Mouse (Mus musculus): ENCODE data around the gene Cxcl13. TPM values are rescaled to one million over a fixed set of nuclear protein-coding genes. Genes with fewer than 3 reads are reported as not detected.

Gene Cxcl13
- total RNA-seq (2015) (not detected in 2 replicates), total RNA-seq (2017) (not detected in 2 replicates)

- no peak for ATAC-seq (replicated peaks; ENCODE audit: poor library complexity)
Observed at GRCm38 (mm10) chr5:95956651-95957050, at the start of gene Cxcl13. Gene Cxcl13, plus strand, starts transcription at chr5:95956951.

DNA sequence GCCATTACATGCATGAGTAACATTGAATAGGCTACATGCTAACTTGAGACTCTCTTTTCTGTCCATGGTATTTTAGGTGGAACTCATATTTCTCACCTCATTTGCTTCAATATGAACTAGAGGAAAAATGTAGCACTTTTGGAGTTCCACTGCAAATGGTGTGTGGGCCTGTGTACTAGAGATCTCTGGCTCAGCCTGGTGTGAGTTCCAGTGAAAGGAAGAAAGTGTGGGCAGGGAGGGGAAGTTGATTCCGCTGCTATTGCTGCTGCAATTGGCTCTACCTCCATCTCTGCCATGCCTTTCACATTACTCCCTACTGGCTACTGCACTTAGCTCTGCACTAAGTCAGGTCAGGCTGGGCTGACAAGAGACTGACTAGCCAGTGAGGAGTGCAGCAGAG, 45.7 kb upstream of the Cxcl13 start:
- no peak for ATAC-seq (replicated peaks; ENCODE audit: poor library complexity)

GRCm38 (mm10) chr5:95918491-95918890, 38.3 kb upstream of the Cxcl13 start:
- no peak for ATAC-seq (replicated peaks; ENCODE audit: poor library complexity)

DNA sequence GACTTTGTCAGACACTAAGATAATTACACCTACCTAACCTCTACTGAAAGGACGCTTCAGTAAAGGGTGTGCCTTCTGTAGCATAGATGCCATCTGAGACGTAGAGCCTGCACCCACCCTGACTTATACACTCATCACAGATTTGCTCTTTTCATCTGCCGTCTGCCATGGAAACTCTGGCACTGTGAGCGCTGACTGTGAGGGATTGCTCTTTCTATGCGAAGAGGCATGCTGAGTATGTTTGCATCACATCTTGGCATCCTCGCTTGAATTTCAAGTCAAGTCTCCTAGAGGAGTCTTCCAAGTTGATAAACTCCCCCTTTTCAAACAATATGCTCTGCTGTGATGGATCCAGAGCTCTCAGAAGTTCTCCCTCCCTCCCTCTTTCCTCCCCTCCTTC, 32.7 kb upstream of the Cxcl13 start:
- ATAC-seq (replicated peaks; ENCODE audit: poor library complexity) = no peak

DNA sequence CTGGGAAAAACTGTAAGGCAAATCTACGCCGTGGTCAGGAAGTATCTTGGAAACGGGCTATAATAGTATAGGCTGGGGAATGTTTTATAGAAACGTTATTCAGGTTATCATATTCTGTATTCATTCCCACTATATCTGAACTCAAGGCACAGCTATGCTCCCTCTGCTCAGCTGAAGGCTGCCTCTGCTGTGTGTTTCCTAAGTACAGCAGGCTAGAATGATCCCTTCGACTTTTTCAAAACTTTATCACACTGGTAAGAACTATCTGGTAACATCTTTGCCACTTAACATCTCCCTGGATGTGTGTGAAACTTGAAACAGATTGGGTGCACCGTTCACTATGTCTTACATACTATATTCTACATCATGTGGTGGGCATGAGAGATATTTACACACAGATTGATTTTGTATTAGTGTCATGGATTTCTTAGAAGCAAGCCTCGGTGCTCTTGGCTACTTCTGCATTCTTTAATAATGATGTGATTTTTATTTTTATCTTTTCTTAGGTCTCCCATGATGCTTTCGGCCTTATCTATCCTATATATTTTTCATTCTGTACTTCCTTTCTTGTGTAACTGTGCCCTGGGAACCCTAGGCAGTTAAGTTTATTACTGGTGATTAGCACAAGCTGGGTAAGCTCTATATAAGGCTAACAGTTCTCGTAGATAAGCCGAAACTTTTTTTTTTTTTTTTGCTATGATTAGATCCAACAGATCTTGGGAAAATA, 31.4 kb upstream of the Cxcl13 start:
- no peak for ATAC-seq (replicated peaks; ENCODE audit: poor library complexity)

DNA sequence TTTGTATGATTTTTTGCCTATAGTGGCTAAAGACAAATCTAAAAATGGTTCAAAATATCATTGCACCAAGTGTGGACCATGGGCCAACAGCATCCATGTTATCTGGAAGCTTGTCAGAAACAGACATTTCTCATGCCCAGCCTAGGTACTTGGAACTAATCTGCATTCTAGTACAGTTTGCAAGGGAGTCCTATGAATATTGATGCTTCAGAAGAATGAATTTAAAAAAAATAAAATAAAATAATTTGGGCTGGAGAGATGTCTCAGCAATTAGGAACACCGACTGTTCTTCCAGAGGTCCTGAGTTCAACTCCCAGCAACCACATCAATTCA, 30.9 kb upstream of the Cxcl13 start:
- no peak for ATAC-seq (replicated peaks; ENCODE audit: poor library complexity)

DNA sequence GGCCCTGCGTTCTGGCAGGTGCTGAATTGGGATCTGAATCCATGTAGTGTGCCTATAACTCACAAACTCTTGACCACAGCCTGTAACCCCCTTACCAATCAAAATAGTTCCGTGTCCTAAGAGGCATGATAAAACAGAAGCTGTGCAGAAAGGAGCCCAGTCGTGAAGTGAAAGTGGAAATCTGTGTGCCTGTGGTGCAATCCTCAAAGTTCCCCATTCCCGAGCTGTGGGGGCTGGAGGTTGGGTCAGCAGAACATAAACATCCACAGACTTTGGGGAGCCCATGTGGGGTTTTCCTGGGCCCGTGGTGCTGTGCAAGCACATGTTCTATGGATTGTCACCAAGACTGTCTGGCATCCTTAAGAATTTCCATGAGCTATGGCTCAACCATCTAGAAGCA, 21.7 kb upstream of the Cxcl13 start:
- ATAC-seq (replicated peaks; ENCODE audit: poor library complexity) = 0 out of 2 replicates have a peak, but pooled peaks have one; percentile 23

GRCm38 (mm10) chr5:95936068-95936467, 20.7 kb upstream of the Cxcl13 start:
- no peak for ATAC-seq (replicated peaks; ENCODE audit: poor library complexity)

- ATAC-seq (replicated peaks; ENCODE audit: poor library complexity) = no peak
Observed at GRCm38 (mm10) chr5:95937129-95937528, 19.6 kb upstream of the Cxcl13 start.

- no peak for ATAC-seq (replicated peaks; ENCODE audit: poor library complexity)
Observed at GRCm38 (mm10) chr5:95938044-95938625, 18.6 kb upstream of the Cxcl13 start.

DNA sequence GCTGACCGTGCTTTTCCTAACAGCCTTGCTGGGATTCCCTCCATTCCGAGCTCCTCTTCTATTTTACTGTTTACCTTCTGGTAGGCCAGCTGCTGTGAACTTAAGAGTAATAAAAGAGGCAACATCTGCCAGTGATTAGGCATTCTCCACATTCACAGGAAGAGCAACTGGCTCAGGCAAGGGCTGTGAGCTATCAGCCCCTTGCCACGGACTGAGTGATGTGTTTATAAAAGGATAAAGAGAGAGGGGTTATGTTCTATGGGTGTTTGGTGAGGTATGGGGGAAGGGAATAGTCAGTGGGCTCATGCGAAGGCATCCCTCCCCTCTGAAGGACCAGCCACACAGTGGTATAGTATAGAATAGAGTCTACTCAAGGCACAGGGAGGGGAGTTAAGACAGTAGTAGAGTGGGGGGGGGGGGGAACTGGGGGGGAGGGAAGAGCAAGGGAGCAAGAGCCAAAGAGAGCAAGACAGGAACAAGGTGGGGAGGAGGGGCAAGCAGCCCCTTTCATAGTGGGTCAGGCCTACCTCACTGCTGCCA, 16.0 kb upstream of the Cxcl13 start:
- ATAC-seq (replicated peaks; ENCODE audit: poor library complexity) = no peak

DNA sequence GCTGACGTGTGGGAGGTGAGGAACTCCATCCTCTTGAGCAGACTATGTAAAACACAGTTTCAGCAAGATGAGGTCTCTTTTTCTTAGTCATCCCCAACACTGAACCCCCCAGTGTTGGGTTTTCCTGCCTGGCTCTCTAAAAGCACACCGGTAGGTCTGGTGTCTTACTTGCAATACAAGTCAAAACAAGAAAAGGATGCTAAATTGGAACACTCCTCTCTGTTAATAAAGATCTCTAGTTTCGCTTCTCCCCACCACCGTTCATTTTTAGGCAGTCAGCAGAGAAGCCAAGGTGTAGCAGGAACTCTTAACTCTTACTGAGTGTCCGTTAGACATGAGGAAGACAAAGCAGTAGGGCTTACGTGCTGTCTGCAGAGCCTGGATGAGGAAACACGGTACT, 15.2 kb upstream of the Cxcl13 start:
- ATAC-seq (replicated peaks; ENCODE audit: poor library complexity) = no peak

- ATAC-seq (replicated peaks; ENCODE audit: poor library complexity) = no peak
Observed at GRCm38 (mm10) chr5:95945120-95945519, 11.6 kb upstream of the Cxcl13 start.

DNA sequence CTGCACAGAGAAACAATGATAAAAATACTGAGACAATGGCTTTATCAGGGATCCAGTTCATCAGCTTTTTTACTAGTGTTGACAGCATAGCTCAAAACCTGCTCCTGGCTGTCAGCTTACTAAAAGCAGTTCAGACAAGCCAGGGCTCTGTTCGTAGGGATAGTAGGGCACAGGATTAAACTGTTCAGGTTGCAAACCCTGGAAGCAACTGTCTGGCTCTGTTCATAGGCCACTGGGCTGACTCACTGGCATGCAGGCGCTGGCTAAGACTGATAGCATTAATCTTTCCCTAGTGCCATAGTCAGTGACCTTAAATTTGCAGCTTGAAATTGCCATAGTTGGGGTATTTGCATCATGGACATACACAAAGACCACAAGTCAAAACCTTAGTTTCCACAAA, 10.4 kb upstream of the Cxcl13 start:
- no peak for ATAC-seq (replicated peaks; ENCODE audit: poor library complexity)

DNA sequence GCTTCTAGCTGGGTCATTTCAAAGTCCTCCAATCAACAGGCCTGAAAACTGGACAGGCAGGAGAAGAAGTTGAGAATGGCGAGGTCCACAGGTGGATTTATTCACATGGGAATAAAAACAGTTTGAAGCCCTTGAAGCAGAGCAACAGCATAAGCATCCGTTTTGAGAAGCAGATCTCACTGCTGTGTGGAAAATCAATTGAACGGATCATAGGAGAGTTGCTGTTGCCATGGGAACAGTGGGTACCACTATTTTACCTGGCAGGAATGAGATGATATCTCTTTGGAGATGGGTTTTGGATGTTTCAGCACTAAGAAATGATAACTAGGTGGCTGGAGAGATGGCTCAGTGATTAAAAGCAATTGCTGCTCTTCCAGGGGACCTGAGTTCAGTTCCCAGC, 8.1 kb upstream of the Cxcl13 start:
- no peak for ATAC-seq (replicated peaks; ENCODE audit: poor library complexity)

GRCm38 (mm10) chr5:95949946-95950701, 6.6 kb upstream of the Cxcl13 start:
- ATAC-seq (replicated peaks; ENCODE audit: poor library complexity) = peak; percentile 79

GRCm38 (mm10) chr5:95964940-95965339, 8.2 kb downstream of the Cxcl13 start:
- no peak for ATAC-seq (replicated peaks; ENCODE audit: poor library complexity)

DNA sequence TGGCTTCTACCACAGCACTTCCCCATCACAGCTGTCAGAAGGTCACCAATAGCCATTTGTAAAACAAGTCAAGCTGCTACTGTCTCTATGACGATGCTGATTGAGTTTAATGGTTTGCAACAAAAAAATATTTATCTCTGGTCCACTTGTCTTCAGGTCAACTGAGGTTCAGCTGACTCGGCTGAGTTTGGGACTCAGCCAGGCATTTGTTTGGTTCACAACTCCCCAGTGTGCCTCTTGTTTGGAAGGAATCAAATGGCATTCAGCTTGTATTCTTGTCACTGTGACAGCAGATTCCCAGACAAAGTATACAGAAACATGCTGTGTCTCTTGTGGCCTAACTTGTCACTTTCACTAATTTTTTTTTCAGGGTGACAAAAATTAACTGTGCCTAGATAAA, 9.9 kb downstream of the Cxcl13 start:
- ATAC-seq (replicated peaks; ENCODE audit: poor library complexity) = no peak

DNA sequence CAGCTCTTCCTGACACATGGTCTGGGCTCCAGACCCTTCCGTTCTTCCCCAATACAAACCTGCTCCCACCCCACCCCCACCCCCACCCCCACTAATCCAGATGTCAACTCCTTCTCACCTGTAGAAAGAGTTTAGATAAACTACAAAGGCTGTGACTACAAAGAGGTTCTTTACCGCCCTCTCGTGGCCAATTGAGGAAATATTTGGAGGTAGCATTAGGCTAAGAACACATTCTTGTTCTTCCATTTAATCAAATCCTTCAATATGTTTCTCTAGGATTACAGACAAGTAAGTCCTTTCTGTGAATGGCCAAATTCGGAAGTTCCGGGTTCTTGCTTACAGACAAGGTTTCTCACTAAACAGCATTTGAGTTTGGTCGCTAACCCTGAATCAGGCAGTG, 14.1 kb downstream of the Cxcl13 start:
- peak; percentile 60; the same call in 1 of the 2 replicates for ATAC-seq (replicated peaks; ENCODE audit: poor library complexity)

DNA sequence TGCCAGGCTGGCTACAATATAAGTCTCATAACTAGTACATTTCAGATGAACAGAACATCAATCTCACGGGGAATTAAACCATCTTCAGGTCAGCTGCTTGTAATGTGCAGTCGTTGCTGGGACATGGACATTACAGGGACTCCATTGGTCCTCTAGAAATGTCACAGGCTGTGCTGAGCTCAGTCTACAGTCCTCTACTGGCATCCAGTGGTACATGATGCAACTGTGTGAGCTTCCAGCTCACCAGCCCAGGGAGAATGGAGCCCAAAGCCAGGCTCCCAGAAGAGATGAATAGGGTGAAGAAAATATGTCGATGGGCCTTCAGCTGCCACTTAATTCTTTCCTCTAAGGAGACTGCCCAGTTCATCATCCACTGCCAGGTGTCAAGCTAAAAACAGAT, 15.5 kb downstream of the Cxcl13 start:
- ATAC-seq (replicated peaks; ENCODE audit: poor library complexity) = no peak

DNA sequence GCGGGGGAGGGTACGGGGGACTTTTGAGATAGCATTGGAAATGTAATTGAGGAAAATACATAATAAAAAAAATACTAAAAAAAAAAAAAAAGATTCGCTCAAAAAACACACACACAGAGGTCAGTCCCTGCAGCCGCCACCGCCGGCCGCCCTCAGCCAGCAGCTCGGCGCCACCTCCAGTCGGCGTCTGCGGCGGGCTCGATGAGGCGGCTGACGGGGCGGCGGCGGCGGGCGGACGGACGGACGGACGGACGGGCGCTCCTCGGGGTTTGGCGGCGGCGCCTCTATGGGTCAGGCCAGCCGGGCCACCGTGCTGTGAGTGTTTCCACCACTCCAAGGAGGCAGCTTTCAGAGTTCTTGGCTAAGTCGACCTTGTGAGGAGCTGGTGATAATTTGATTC, 17.1 kb downstream of the Cxcl13 start:
- ATAC-seq (replicated peaks; ENCODE audit: poor library complexity) = 0 out of 2 replicates have a peak, but pooled peaks have one; percentile 39

DNA sequence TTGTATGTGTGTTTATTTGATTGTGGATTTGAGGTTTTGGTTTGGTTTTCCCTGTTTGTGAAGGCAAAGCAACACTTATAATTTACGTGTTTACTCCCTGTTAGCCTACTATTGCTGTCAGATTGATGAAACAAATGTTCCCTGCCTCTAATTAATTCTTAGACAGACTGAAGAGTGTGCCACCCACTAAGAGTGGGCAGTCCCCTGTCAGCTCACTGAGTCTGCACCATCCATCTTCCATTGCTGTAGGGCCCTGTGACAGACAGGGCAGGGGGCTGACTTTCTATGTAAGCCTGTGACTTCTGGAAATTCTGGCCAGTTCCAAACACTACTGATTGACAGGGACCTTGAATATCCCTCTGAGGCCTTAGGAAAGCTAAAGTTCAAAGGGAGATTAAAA, 19.5 kb downstream of the Cxcl13 start:
- no peak for ATAC-seq (replicated peaks; ENCODE audit: poor library complexity)

Measured in megakaryocyte progenitor cell, adult 5-6 weeks (primary cell).